Mouse (Mus musculus): Measurements from ENCODE around the gene Mrps11.

- no peak for TF ChIP-seq POLR2A (IDR thresholded peaks at IDR 0.05; ENCODE audit: low read depth, low read length)
- TF ChIP-seq CTCF (IDR thresholded peaks at IDR 0.05; ENCODE audit: borderline replicate concordance, insufficient read depth, low read length) = peak; percentile 88
Measured at GRCm38 (mm10) chr7:78766019-78766683, 16.8 kb upstream of the Mrps11 start.

Measured in embryonic fibroblast, embryonic 13.5 days (primary cell).